Mouse (Mus musculus): Measurements from ENCODE around the gene Nr4a3.

DNA sequence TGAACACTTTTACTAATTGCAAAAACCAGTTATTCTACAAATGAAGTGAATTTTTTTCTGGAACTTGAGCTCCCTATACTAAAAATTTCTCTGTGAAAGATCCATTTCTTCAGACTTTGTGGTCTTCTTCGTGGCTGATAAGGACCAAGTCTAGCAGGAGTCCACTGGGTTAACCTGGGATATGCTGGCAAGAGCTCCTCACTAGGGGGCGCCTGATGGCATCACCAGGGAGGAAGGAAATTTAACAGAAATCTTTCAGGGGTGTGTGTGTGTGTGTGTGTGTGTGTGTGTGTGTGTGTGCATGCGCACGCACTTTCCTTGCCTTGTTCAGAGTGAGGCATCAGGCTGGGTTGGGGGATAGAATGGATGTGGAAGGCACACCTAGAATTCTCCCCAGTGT, 71.2 kb downstream of the Nr4a3 start:
- TF ChIP-seq TAL1 (IDR thresholded peaks at IDR 0.05; ENCODE audit: low read length) (no peak), GATA1 (IDR thresholded peaks at IDR 0.05; ENCODE audit: low read length) (no peak)

Data from erythroblast, embryonic 14.5 days (primary cell).